Mouse (Mus musculus) cerebellum, postnatal 25 days (tissue): ENCODE results near the gene Krt32.

ENCODE experiments used
- DNase-seq, 2 experiments: peaks; one replicate each; pipeline ENCODE4 v3.0.0; 2021; ENCODE audit warnings: mixed read lengths in 2 of 2

Krt32 gene

GRCm38 (mm10) chr11:100047193-100047592, 40.8 kb downstream of the Krt32 start:
- DNase-seq, result no peak

GRCm38 (mm10) chr11:100046303-100046866, 41.6 kb downstream of the Krt32 start:
- DNase-seq, result no peak

GRCm38 (mm10) chr11:100041454-100041853, 46.6 kb downstream of the Krt32 start, which contains the start of gene Krt34:
TSS of gene Krt34 (minus strand) at chr11:100041554.
- DNase-seq, result no peak
